Mouse (Mus musculus): ENCODE measurements around the gene Ctsh.
A peak's percentile ranks its signal among the peaks of the same experiment; 100 is the strongest.
"Not testable (repeated sequence)": the region's sequence is repeated elsewhere in the genome, so short reads cannot be mapped to it uniquely, and the experiment has no call there.

The Ctsh gene

DNA sequence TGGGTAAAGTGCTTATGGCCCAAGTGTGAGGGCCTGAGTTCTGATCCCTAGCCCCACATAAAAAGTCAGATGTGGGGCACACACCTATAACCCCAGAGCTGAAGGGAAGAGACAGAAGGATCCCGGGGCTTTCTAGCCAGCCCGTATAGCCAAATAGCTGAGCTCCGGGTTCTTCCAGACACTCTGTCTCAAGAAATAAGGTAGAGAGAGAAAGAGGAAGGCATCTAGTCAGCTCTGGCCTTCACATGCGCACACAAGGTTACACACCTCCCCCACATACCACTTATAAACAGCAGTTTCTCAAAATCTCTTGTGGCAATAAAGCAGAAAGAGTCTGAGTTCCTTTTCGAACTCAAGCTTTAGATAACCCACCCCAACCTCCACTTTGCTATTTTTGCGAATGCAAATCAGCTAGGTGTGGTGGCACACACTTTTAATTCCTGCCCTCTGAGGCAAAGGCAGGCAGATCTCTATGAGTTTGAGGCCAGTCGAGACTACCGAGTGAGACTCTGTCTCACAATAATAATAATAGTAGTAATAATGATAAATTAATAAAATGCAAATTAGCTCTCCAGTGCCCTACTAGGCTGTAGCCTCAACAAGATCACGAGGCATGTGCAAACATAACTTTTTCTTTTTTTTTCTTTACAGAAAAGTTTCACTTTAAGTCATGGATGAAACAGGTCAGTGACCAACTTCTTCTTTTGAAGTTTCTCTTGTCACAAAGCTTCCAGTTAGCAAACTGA is 6.0 kb downstream of the Ctsh start:
- peak; percentile 30 for DNase-seq (ENCODE audit: low spot score)

DNA sequence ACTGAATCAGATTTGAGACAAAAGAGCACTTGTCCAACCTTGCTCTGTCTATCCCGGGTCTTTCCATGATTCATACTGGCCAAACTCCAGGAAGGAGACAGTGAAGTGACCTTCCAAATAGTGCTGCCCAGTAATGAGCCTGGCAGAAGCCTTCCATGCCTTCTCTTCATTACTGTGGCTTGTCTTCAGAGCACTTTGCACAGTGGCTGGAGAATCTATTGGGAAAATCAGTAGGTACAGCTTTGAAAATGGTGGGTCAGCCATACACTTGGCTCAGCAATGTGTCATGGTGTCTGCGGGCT is 6.6 kb downstream of the Ctsh start:
- no peak for DNase-seq (ENCODE audit: low spot score)

DNA sequence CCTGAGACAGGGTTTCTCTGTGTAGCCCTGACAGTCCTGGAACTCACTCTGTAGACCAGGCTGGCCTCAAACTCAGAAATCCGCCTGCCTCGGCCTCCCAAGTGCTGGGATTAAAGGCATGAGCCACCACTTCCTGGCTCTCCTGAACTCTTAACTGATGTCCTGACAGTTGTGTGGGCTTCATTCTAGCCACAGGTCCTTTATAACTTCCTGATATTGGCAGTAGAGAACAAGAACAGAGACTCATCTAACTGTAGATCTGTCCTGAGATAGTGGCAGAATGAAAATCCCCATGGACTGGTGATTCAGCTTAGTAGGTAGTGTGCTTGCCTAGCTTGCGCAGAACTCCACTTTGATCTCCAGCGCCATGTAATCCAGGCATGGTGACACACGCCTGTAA is 7.0 kb downstream of the Ctsh start:
- DNase-seq (ENCODE audit: low spot score) = not testable (repeated sequence)

DNA sequence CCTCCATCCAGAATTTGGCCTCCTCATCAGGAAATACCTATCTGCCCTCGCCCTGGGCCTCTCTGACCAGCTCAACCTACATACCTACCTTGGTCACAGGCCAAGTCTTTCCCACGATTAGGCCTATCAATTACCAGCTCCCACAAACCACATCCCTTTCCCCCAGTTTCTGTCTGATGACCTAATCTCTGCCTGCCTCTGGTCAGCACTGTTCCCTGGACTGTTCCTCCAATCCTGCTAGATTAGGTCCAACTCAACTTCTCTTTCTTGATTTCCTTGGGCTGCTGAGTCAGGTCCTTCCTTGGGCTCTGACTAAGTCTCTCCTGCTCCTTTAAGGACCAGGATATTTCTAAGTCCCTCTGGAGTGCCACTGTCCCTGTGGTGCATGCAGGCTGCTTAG is 13.4 kb downstream of the Ctsh start:
- DNase-seq (ENCODE audit: low spot score) = no peak

DNA sequence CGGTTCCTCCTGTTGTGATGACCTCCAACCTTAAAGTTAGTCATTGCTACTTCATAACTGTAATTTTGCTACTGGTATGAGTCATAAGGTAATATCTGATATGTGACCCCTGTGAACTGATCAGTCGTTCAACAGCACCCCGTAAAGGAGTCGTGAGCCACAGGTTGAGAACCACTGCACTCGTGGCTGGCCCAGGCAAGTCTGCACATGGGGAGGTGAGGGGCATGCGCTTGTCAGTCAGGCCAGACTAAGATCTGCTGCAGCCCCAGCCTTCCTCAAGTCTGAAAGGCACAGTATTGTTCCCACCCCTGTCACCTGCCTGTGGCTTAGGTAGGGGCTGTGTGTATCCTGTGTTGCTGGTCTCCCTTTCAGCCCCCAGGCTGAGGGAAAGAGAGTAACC is 14.8 kb downstream of the Ctsh start:
- no peak for DNase-seq (ENCODE audit: low spot score)

DNA sequence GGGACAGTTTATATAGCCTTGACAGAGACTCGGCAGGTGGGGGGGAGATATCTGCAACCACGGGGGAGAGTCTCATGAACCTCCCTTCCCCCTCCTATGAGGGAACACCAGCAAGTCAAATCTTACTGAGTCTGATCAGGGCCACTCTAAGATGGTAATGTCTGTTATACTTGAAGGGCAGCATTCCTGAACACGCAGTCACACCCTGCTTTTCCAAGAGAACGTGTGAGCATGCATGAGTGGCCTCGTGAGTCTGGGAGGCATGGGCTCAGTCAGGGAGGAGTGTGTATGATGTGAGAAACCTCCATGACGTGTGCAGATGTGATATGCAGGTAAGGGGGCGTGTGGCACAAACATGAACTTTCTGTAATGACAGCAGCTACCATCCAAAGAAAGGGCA is 15.5 kb downstream of the Ctsh start:
- no peak for DNase-seq (ENCODE audit: low spot score)

DNA sequence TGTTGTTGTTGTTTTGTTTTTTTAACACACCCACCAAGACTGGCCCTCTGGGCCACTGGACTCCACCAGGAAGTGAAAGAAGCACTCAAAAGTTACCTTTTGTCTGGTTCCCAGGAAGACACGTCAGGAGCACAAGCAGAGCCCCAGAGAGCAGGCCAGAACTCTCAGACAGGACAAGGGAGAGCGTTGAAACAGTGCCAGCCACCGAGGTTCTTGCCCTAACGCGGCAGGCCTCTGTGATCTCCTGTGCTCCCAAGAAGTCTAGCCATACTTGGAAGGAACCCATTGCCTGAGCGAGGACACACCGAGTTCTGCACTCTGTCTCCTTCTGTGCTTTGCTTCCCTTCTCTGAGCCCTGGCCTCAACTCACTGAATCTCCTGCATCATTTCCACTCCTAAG is 16.2 kb downstream of the Ctsh start:
- DNase-seq (ENCODE audit: low spot score) = no peak

DNA sequence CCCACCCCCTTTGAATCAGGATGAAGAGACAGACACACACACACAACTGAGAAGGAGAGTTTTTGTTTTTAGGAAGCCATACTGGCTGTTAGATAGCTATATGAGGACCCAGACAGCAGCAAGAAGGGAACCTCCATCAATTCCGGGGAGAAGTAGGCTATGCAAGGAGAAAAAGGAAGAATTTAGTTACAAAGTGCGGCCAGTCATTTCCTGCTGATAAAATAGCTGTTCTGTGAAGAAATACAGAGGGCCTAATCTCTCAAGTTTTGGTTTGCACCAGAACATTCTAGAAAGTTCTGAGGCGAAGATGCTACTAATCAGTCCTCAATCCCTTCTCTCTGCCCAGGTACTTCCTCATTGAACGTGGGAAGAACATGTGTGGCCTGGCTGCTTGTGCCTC is 21.4 kb downstream of the Ctsh start:
- no peak for DNase-seq (ENCODE audit: low spot score)

DNA sequence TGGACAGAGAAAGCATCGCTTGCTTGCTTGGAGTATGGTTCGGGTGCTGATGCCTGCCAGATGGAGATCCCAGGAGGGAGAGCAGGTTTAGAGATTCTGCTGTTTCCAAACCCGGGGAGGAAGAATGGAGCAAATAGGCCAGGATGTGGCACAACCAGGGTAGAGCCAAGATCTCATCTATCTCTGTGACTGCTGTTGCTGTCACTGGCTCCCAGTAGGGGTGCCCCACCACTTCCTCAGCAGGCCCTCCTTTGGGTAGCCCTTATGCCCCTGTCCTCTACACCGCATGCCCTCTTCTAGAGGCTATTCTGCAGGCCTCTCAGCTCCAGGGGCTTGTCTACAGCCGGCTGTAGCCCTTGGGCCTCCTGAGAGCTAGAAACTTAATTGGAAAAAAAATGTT is 22.2 kb downstream of the Ctsh start:
- no peak for DNase-seq (ENCODE audit: low spot score)

DNA sequence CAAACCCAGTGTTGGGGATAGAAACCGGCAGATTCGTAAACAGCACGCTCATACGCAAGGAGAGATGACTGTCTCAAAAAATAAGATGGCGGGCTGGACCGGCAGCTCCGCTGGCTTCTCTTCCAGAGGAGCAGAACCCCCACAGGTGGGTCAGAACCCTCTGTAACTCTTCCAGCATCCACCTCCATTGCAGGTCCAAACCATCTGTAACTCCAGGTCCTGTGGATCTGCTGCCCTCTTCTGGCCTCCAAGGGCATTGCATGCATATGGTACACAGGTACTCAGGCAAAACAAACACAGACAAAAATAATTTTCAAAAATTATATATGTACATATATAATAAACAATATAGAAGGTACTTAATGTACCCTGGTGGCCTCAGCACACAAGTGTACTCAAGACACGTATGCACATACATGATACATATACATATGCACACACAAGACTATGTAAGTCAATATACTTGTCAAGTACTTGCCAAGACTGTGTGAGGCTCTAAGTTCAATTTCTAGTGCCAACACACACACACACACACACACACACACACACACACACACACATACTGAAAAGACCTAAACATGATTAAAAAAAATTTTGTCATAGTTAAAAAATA is 23.0 kb downstream of the Ctsh start:
- peak; percentile 59 for DNase-seq (ENCODE audit: low spot score)

DNA sequence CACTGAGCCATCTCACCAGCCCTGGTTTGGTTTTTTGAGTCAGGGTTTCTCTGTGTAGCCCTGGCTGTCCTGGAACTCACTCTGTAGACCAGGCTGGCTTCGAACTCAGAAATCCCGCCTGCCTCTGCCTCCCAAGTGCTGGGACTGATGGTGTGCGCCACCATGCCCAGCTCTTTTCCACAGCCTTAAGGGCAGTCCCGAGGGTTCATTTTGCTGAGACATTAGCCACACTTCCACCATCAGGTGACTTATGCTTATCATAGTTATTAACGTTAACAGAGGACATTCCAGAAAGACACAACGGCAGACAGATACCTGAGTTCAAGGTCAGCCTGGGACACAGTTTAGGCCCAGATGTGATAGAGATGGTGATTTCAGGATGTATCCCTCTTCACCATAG is 28.0 kb downstream of the Ctsh start:
- DNase-seq (ENCODE audit: low spot score) = not testable (repeated sequence)

DNA sequence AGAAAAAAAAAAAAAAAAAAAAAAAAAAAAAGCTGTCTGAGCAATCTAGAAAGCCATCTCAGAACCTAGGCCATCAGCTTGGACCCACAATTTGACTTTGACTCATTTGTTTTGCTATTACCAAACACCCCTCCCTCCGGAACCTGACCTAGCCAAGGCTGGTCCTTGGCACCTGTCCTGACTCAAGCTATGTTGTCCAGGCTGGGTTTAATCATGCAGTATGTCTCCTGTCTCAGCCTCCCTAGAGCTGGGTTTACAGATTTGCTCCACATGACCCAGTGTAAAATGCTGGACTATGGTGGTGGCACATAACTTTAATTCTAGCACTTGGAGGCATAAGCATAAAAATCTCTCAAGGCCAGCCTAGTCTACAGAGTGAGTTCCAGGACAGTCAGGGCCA is 29.0 kb downstream of the Ctsh start:
- no peak for DNase-seq (ENCODE audit: low spot score)

DNA sequence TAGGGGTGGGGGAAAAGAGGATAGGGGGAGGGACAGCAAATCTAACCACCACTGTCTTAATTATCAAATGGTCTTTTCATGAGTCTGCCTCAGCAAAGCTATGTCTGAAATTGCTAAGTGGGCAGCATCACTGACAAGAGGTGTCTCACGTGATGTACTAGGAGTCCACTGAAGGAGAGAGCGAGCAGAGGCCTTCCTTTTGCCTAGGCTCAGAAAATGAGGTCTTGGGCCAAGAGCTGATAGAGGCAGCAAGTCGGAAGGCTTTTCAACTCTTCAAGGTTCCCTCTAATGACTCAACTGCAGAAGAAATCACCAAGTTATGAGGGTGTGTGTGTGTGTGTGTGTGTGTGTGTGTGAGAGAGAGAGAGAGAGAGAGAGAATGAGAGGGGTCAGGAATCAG is 30.2 kb downstream of the Ctsh start:
- DNase-seq (ENCODE audit: low spot score) = no peak

DNA sequence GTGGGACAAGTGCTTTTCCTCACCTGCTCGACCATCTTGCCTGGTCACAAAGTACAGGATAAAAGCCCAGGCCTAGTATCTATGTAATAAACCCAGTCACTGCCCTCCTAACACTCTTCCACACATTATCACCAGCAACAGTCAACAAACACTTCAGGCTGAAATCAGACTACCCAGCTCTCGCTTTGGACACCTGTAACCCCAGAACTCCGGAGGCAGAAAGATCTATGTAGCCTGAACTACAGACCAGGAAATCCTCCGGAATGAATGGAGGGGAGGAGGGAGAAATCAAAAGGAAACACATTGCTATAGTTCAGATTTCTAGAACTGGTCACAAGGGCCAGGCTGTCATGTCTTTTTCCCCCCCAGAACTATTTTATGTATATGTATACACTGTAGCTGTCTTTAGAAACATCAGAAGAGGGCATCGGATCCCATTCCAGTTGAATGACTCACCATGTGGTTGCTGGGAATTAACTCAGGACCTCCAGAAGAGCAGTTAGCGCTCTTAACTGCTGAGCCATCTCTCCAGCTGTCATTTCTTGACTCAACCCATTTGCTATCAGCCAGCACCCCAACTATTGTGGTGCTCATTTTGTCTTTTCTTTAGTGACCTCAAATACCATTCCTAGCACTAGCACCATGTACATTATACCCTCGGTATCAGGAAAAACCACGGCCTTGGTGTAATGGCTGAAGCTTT is 31.0 kb downstream of the Ctsh start:
- no peak for DNase-seq (ENCODE audit: low spot score)

DNA sequence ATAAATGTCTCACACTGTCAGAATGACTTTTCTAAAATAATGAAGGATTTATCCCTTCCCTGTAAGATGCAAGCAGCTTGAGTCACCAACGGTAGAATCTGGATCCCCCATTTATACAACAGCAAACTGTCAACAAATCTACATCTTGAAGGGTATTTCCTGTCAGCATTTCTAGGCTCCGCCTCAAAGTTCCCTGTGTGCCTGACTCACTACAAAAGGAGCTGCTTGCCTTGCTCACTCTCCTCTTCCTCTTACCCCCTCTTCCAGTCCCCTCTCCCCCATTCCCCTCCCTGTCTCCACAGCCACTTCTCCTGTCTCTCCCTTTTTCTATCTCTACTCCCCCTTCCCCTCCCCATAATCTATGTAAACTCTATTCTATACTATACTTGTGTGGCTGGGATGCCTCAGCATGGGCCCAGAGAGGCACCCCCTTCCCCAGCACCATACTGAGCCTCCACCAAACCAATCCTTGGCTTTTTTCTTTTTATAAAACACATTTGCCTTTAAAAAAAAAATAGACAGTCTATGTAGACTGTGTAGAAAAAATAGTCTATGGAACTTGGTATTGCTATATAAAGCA is 34.0 kb downstream of the Ctsh start:
- no peak for DNase-seq (ENCODE audit: low spot score)

DNA sequence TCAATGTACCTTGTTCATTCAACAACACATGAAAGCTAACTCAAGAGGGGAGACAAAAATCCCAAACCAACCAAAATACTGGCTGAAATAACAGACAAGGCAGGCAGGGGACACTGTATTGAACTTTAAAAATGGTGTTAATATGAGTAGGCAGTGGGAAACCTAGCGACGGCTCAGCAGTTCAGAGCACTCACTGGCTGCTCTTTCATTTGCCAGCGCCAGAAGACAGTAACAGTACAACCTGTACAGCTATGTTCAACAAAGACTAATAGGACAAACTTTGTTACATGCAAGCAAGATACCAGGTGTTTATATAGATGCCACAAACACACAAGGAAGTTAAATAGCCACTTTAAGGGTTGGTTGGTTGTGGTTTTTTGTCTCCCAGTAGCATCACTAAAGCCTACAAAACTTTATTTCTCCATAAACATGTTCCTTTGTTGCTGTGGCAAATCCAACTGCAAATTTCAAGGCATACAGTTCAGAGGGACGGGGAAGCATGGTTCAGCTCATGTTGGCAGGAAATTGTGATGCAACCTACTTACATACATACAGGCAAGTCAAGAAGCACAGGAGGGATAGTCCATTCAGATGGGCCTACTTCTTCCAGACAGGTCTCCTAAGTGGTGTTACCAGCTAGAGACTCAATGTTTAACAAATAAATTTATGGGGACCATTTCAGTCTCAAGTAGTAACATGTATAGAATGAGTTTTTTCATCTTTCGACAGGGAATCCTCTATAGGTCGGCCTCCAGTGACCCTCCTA is 35.6 kb downstream of the Ctsh start:
- no peak for DNase-seq (ENCODE audit: low spot score)

DNA sequence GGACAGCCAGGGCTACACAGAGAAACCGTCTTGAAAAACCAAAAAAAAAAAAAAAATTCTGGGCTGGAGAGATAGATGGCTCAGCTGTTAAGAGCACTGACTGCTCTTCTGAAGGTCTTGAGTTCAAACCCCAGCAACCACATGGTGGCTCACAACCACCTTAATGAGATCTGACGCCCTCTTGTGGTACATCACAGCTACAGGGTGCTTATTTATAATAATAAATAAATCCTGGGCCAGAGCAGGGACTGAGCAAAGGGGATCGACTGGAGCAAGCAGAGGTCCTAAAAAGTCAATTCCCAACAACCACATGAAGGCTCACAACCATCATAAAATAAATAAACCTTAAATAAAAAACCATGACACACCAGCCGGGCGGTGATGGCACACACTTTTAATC is 45.0 kb downstream of the Ctsh start:
- no peak for DNase-seq (ENCODE audit: low spot score)

DNA sequence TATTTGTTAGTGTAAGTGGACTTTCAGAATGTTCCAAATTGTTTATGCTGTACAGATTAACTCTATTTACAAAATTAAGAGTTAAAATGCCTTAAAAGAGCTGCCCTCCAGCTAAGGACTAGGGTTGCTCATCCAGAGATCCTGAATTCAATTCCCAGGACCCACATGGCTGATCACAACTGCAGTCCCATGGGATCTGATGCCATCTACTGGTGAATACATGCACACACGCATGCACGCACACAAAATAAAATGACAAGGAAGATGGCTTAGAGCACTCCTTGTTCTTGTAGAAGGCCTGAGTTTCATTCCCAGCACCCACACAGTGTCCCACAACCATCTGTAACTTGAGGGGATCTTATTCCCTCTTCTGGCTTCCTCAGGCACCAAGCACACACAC is 46.8 kb downstream of the Ctsh start:
- DNase-seq (ENCODE audit: low spot score) = no peak

DNA sequence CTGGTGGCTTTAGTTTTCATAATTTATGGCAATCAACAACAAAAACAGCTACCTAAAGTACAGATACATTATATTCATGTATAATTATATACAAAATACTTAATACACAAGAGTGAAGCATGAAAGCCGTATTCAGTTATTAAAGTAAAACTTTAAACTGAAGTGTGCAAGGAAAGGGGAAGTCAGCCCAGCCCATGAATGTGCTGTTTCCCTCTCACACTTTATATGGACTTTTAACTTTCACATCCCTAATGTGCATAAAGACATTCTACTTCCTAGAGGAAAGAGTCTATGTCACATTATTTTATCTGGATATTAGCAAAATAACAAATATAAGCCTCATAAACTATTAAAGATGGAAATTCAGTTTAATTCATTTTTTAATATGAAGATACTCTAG is 51.5 kb downstream of the Ctsh start:
- no peak for DNase-seq (ENCODE audit: low spot score)

DNA sequence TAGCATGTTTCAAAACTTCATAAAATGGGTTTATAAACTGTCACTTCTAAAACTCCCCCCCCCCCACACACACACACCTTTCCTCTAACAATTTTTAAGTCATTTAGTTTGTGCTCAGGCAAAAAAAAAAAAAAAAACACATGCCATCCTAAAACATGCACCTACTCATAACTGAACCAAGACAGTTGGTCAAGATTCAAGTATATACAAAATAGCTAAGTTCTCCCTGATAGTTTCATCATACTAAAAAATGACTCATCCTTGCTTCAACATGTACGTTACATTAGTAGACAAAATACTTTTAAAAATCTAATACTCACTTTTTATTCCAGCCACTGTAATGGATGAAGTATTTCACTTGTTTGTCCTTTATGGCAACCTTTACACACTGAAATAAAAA is 53.0 kb downstream of the Ctsh start:
- DNase-seq (ENCODE audit: low spot score) = no peak

DNA sequence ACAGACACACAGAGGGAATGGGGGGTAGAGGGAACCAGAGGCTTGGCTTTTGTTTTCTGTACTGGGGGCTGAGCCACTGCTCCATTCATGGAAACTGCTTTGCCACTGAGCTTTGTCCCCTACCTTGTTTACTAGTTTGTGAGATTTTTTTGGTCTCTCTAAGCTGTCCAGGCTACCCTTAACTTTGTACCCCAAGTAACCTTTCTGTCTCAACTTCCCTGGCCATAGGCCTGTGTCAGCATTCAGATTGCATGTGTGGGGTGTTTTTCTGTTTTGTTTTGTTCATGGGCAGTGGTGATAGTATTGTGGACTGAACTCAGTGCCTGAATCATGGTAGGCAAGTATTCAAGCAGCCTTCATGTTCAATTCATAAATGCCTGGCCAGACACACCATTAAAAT is 54.3 kb downstream of the Ctsh start:
- DNase-seq (ENCODE audit: low spot score) = no peak

DNA sequence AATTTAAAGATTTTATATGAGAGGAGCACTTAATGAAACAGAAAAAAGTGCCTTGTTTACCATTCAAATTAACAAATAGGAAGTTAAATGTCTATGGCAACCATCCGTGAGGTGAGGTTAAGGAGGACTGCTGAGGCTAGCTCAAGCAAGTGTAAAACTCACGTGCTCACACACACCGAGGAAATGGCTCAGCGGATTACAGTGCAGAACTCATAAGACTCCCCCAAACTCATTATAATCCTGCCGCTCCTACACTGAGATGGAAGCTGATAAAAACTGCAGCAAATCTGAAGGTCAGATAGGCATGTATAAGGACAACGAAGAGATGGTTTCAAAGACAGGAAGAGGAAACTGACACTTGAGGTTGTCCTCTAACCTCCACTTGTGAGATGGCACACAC is 55.4 kb downstream of the Ctsh start:
- DNase-seq (ENCODE audit: low spot score) = no peak

DNA sequence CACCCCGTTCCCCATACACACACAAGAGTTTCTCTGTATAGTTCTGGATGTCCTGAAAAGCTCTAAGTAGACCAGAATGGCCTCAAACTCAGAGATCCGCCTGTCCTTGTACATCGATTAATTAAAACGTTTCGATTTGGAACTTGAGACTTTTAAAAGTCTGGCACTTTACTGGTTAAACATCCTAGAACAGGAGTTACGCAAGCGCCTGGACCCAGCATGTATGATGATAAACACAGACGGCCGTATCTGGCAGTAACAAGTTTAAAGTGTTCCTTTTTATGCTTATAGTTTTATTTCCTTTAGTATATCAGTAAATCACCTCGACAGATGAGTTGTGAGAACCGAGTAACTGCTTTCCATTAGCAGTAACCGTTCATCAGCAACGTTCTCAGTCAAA is 59.2 kb downstream of the Ctsh start:
- no peak for DNase-seq (ENCODE audit: low spot score)

Measured in spleen, adult 12 weeks (tissue).